Mouse (Mus musculus) heart, postnatal 25 days (tissue): Measurements from ENCODE around the gene Mgat5. TPM values are rescaled to one million over a fixed set of nuclear protein-coding genes. Genes with fewer than 3 reads are reported as not detected.

ENCODE experiments used
- DNase-seq: peaks from one replicate; pipeline ENCODE4 v3.0.0; 2022; ENCODE audit warnings: low spot score
- intact Hi-C: fragments of 180-260 bp; cut with DNase I; formaldehyde crosslinking; loops from one replicate; pipeline ENCODE4 v1.15.1; 2025
- total RNA-seq, 2 experiments: library from RNA; stranded (reverse); gene quantifications; 2 replicates each; pipeline ENCODE4 v1.2.3; 2021

Gene Mgat5
- total RNA-seq, 2 experiments from 2014 or later: 14.1 to 14.8 TPM

DNA sequence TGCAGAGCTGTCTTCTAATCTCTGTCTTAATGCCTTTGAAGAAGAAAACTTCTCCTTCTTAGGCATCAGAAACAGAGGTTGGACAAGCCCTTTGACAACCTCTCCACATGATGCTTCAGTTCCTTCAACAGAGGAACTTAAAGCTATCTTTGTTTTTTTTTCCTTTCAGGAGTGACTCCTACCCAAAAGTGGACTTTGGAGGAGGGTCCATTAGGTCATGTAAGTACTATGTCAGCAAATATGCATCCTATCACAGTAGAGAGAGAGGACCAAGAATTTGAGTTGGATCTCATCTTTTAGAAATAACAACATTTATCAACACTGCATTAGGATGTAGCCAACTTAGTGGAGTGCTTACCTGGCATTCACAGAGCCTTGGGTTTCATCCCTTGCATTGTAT is 44.8 kb downstream of the Mgat5 start:
- intact Hi-C loops: no loop called here
- no peak for DNase-seq

DNA sequence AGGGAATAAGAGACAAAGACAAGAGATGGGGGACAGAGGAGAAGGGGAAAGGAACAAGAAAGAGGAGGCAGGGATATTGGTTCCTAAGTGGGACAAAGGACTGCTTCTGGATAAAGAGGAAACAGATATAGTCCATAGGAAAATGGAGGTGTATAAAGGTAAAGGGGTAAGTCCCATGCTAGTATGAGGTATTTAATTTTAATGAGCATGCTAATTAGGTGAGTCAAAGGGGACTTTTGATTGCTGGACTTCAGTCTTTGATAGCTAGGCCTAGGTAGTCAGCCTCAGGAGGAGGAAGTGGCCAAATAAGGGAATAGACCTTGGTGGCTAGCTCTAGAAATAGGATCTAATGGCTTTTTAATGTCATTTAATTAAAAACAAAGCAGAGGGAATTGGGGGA is 45.5 kb downstream of the Mgat5 start:
- no peak for DNase-seq
- intact Hi-C loops: no loop called here

GRCm38 (mm10) chr1:127251751-127252150 is 46.9 kb downstream of the Mgat5 start:
- intact Hi-C loops: no loop called here
- DNase-seq: no peak

GRCm38 (mm10) chr1:127257005-127257404 is 52.2 kb downstream of the Mgat5 start:
- intact Hi-C loops: no loop called here
- DNase-seq: no peak

DNA sequence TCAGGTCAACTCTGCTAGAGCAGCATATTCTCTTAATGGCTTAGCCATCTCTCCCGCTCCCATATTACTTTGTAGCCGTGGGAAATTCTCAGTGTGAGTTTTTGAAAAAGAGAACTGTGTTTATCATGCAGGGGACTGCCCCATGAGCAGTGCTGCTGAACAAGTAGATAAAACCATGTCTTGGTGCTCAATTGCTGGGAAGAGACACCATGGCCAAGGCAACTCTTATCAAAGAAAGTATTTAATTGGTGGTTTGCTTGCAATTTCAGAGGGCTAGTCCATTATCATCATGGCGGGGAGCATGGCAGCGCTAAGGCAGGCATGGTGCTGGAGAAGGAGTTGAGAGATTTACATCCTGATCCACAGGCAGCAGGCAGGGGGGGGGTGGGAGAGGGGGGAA is 54.9 kb downstream of the Mgat5 start:
- no peak for DNase-seq
- intact Hi-C loops: no loop called here

- intact Hi-C loops: no loop called here
- DNase-seq: no peak
Observed at GRCm38 (mm10) chr1:127260969-127261368, 56.2 kb downstream of the Mgat5 start.

GRCm38 (mm10) chr1:127262170-127262837 is 57.5 kb downstream of the Mgat5 start:
- DNase-seq: no peak

GRCm38 (mm10) chr1:127267985-127268384 is 63.2 kb downstream of the Mgat5 start:
- intact Hi-C loops: no loop called here
- DNase-seq: no peak

More at GRCm38 (mm10) chr1:127262170-127262837, 57.5 kb downstream of the Mgat5 start:
- intact Hi-C loops: no loop called here

DNA sequence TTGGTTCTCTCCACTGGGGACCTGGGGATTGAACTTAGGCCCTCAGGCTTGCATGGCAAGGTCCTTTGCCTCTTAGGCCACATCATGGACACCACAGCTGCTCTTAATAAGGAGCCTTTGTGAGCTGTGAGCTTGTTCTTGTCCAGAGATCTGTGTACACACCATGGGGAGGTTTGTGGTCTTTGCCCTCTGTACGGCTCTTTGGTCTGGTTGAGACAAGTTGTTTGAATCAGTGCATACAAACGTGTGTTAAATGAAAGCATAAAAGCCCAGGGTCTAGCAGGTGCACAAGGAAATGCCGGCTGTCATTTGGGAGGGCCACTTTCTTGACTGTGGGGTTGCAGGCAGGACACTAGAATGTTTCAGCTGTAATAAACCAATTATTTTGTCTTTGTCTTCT is 64.5 kb downstream of the Mgat5 start:
- intact Hi-C loops: no loop called here
- no peak for DNase-seq

DNA sequence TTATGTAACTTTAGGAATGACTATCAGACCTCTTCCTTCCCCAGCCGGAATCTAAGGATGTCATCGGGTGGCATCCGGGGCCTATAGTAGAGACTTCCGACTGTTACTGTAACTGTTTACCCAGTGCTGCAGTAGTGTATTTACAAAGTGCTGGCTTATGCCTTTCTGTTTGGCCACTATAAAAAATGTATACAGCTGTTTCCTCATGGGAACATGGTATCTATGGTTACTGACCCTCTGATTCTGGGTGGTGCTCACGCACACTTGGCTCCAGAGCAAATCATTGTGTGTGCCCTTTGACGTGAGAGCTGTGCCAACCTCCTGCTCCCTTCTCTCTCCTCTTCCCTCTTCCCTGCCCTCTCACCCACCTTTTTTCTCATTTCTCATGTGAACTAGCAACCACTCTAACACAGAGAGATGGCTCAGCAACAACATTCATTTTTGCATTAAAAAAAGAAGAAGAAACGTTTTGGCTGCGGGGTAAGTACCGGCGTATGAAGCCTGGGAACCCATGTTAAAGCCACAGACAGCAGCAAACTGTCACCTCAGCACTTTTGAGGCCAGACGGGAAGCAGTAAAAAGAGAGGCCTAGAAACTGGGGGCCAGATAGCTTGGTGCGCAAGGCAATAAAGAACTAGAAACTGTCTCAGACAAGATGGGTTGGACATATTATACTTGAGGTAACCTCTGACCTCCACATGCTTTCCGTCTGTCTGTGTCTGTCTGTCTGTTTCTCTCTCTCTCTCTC is 65.6 kb downstream of the Mgat5 start:
- intact Hi-C loops: no loop called here
- DNase-seq: no peak

- no peak for DNase-seq
- intact Hi-C loops: no loop called here
Observed at GRCm38 (mm10) chr1:127271156-127271555, 66.3 kb downstream of the Mgat5 start.

GRCm38 (mm10) chr1:127273363-127273762 is 68.5 kb downstream of the Mgat5 start:
- DNase-seq: no peak
- intact Hi-C loops: no loop called here

DNA sequence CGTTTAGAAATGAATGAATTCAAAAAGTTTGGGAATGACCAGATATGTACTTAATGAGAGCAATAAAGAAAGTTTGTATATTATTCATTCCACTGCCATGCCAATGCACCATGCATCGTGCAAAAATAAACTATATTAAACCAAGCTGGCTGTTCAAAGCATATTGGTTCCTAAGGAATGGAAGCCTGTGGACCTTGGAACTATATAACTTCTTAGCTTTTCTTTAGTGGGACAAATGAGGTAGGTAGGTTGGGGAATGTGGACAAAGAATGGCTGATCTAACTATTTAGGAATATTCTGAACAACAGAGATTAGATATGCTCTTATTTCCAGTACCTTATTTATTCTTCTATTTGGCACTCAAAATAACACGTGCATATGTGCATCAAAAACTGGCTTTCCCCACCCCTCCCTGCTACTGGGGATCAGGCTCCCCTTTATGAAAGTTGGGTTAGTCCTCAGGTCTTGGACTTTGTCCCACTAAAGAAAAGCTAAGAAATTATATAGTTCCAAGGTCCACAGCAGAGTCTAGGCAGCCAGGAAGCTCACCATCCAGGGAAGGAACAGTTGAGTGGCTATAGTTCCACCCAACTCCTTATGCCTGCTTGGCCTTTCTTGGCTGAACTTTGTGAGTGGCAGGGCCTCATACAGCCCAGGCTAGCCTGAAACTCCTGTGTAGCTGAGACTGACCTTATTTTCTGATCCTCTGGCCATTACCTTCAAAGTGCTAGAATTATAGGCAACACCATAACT is 70.9 kb downstream of the Mgat5 start:
- intact Hi-C loops: no loop called here
- no peak for DNase-seq

DNA sequence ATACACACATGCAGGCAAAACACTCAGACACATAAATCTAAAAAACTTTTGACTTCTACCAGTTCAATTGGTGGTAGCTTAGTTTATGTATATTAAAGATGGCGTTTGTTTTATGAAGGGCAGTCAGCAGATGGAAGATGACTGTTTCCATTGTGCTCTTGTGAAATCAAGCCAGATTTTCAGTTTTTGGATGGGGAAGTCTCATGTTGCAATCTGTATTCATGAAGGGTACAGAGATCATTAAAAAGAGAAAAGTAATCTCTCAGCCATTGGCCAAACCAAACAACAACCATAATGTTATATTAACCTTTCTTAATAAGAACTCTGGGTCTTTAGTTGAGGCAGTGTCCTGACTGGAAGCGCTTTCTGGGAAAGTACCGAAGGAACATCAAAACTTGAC is 73.3 kb downstream of the Mgat5 start:
- DNase-seq: no peak

GRCm38 (mm10) chr1:127280256-127280655 is 75.4 kb downstream of the Mgat5 start:
- no peak for DNase-seq
- intact Hi-C loops: no loop called here

More for the DNA sequence above, 73.3 kb downstream of the Mgat5 start:
- intact Hi-C loops: no loop called here

DNA sequence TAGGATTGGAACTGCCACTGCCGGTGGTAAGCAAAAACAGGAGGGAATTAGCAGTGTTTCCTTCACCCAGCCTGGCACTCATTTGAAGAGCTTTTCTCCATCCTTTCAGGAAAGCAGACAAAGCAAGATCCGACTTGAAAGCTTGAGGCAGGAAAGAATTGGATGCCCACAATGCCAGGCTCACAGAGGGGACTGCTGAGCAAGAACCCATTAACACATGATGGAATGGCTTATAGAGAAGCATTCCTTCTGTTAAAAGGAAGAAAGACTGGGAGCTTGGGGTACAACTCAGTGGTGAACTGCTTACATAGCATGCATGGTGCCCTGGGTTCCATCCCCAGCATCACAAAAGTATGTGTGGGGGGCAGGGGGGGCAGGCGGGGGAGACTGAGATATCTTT is 80.2 kb downstream of the Mgat5 start:
- DNase-seq: no peak
- intact Hi-C loops: no loop called here

DNA sequence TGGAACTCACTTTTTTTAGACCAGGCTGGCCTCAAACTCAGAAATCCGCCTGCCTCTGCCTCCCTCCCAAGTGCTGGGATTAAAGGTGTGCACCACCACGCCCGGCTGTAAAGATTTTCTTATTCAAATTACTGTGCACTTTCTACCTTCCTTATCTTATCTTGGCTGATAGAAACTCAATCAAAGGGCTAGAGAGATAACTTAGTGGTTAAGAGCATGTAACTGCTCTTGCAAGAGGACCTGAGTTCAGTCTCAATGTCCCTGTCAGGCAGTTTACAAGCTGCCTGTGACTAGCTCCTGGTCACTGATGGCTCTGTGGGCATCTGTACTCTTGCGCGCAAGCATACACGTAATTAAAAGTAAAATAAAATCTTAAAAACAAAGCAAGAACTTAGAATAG is 82.7 kb downstream of the Mgat5 start:
- intact Hi-C loops: no loop called here

DNA sequence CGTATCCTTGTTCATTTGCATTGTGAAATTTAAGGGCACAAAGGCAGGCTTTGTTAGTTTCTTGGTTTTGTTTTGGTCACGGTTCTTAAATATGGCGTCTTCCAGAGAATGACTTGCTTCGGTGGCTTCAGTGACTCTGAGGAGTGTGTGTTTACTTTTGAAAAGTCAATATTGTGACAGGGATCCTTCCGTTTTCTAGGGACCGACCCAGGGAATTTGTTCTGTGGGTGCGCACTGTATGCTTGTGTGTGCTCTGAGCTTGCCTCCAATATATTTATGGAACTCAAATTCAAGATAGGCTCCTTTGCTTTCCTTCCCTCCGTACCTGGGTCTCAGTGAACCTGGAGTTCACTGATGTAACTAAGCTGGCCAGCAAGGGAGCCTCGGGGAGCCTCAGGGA is 86.1 kb downstream of the Mgat5 start:
- intact Hi-C loops: no loop called here
- no peak for DNase-seq

More for the DNA sequence above, 82.7 kb downstream of the Mgat5 start:
- no peak for DNase-seq

- no peak for DNase-seq
- intact Hi-C loops: no loop called here
Observed at GRCm38 (mm10) chr1:127291721-127292120, 86.9 kb downstream of the Mgat5 start.

DNA sequence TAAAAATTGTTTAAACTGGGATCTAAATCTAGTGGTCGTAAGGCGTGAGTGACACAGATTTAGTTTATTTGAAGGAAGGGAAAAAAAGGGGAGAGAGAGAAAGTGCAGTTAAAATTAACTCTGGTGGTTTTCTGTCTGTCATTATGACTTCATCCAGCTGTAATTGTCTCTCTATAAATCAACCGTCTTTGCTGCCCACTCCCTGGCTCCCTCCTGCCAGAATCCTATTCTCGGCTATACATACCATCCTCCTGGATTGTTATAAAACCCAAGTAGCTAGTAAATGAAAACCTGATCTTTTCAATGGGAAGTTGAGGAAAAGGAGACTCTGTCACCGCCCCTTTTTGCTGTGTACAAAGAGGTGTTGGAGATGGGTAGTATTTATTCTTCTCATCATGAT is 88.5 kb downstream of the Mgat5 start:
- intact Hi-C loops: no loop called here
- DNase-seq: no peak

GRCm38 (mm10) chr1:127296815-127297214 is 92.0 kb downstream of the Mgat5 start:
- intact Hi-C loops: no loop called here
- DNase-seq: no peak
